Mouse (Mus musculus): ENCODE results near the gene Rtn4rl1. TPM values are rescaled to one million over a fixed set of nuclear protein-coding genes. Genes with fewer than 3 reads are reported as not detected.

Gene Rtn4rl1
- total RNA-seq, 2 experiments from 2014 or later: 0.15 to 0.37 TPM

GRCm38 (mm10) chr11:75210093-75210492, 16.5 kb downstream of the Rtn4rl1 start:
- no peak for ATAC-seq (replicated peaks; ENCODE audit: poor library complexity, severe bottlenecking)

DNA sequence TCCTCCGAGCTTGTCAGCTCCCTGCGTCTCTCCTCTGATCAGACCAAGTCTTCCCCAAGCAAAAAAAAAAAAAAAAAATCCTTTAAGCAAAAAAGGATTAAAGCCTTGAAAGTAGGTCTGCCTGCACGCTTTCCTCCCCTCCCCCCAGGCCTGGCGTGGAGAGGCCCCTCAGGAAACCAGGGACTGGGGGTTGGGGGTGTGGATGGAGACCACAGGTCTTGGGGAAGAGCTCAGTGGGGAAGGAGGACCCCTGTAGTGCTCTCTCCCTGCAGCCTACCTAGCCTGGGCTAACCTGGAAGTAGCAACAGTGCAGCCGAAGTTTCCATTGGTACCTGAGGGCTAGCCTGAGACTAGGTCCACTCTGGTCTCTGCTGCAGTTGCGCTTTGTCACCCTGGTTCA, 17.2 kb downstream of the Rtn4rl1 start:
- ATAC-seq (replicated peaks; ENCODE audit: poor library complexity, severe bottlenecking): no peak

GRCm38 (mm10) chr11:75212031-75212667, 18.6 kb downstream of the Rtn4rl1 start:
- no peak for ATAC-seq (replicated peaks; ENCODE audit: poor library complexity, severe bottlenecking)

DNA sequence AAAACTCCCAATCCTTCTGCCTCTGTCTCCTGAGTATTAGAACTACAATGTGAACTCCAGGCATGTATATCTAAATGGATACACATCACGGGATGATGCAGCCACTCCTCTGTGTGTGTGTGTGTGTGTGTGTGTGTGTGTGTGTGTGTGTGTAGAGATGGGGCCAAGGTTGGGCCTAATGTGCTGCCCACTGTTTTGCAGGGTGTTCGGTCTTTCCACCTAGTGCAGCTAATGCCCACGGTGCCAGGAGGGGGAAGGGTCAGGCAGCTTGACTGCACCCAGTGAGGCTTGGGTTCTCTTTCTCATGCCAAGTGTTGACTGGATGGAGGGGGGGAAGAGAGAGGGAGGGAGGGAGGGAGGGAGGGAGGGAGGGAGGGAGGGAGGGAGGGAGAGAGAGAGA, 19.3 kb downstream of the Rtn4rl1 start:
- ATAC-seq (replicated peaks; ENCODE audit: poor library complexity, severe bottlenecking): no peak

- no peak for ATAC-seq (replicated peaks; ENCODE audit: poor library complexity, severe bottlenecking)
Measured at GRCm38 (mm10) chr11:75213372-75214080, 19.9 kb downstream of the Rtn4rl1 start.

- no peak for ATAC-seq (replicated peaks; ENCODE audit: poor library complexity, severe bottlenecking)
Measured at GRCm38 (mm10) chr11:75214081-75214950, 20.7 kb downstream of the Rtn4rl1 start.

GRCm38 (mm10) chr11:75220115-75220514, 26.5 kb downstream of the Rtn4rl1 start:
- no peak for ATAC-seq (replicated peaks; ENCODE audit: poor library complexity, severe bottlenecking)

GRCm38 (mm10) chr11:75220517-75221145, 27.0 kb downstream of the Rtn4rl1 start:
- ATAC-seq (replicated peaks; ENCODE audit: poor library complexity, severe bottlenecking): no peak

DNA sequence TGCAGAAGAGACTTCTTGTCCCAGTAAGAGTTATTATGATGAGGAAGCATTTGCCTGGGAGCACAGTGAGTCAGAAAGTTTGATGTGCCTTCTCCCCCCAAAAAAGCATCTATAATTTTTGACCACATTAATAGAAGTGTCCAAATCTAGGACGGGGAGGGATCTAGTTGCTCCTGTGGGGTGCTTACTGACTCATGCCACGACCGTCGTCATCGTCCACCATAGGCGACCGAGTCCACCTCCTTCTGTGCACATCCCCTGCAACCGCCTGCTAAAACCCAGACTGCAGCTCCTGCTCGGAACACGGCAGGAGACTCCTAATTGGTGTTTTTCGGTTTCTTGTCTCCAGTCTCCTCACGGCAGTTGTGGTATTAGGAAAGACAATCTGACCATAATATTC, 30.5 kb downstream of the Rtn4rl1 start:
- ATAC-seq (replicated peaks; ENCODE audit: poor library complexity, severe bottlenecking): no peak

DNA sequence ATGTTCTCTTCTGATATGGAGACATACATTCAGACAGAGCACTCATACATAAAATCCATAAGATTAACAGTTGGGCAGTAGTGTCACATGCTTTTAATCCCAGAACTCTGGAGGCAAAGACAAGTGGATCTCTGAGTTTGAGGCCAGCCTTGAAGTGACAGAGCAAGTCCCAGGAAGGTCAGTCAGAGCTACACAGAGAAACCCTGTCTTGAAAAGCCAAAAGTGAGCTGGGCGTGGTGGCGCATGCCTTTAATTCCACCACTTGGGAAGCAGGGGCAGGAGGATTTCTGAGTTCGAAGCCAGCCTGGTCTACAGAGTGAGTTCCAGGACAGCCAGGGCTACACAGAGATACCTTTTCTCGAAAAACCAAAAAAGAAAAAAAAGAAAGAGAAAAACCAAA, 31.3 kb downstream of the Rtn4rl1 start:
- no peak for ATAC-seq (replicated peaks; ENCODE audit: poor library complexity, severe bottlenecking)

GRCm38 (mm10) chr11:75227632-75228031, 34.0 kb downstream of the Rtn4rl1 start:
- ATAC-seq (replicated peaks; ENCODE audit: poor library complexity, severe bottlenecking): peak; percentile 52; the same call in 1 of the 2 replicates

- ATAC-seq (replicated peaks; ENCODE audit: poor library complexity, severe bottlenecking): no peak
Measured at GRCm38 (mm10) chr11:75229289-75229688, 35.7 kb downstream of the Rtn4rl1 start.

DNA sequence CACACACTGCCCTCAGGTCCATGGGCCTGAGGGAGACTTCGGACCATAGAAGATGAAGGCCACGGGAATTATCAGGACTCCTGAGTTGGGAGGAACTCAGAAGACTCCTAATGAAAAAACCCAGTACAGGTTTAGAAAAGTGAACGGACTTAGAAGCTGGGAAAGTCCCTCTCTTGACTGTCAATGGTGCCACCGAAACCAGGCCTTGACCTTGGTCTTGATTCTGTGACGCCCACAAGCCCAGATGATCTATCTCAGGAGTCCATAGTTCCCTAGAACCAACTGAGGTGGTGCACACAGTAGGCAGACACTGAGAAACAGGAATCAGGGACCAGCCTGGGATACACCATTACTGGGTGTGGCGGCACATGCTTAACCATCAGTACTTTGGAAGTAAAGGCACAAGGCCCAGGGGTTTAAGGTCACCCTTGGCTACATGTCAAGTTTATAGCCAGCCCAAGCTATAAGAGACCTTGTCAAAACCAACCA, 36.7 kb downstream of the Rtn4rl1 start:
- ATAC-seq (replicated peaks; ENCODE audit: poor library complexity, severe bottlenecking): no peak

DNA sequence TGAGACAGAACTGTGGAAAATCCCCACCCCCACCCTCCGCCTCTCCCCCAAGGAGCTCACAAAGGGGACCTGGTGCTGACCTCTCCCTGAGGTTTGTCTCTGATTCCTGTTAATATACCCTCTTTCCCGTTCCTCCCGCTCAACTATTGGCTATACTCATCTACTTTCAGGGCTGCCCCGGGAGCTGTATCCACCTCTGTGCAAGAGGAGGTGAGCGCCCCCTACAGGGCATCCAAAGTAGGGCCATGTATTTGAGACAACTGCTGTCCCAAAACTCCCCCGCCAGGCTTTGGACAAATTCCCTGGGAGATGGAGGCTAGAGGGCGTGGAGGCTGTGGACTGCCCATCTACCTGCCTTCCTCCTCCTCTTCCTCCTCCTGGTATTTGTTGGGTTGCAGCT, 38.2 kb downstream of the Rtn4rl1 start:
- ATAC-seq (replicated peaks; ENCODE audit: poor library complexity, severe bottlenecking): peak; percentile 82

GRCm38 (mm10) chr11:75232434-75232833, 38.9 kb downstream of the Rtn4rl1 start:
- ATAC-seq (replicated peaks; ENCODE audit: poor library complexity, severe bottlenecking): no peak

DNA sequence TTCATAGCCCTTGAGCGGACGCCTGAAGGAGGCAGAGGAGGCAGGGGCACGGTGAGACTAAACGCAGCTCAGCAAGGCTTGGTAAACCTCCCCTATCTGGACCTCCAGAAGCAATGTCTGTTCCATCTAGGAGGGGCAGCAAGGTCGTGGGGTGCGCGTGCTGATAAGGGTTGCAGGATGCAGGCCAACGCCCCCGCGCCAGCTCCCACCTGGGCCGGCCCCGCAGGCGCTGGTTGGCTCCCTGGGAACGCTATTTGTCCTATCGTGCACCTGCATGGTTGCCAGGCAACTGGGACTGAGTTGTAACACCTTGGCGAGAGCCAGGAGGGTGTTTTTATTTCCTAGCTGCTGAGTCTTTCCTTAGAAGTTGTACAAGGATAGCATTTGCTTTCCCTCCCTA, 41.2 kb downstream of the Rtn4rl1 start:
- no peak for ATAC-seq (replicated peaks; ENCODE audit: poor library complexity, severe bottlenecking)

DNA sequence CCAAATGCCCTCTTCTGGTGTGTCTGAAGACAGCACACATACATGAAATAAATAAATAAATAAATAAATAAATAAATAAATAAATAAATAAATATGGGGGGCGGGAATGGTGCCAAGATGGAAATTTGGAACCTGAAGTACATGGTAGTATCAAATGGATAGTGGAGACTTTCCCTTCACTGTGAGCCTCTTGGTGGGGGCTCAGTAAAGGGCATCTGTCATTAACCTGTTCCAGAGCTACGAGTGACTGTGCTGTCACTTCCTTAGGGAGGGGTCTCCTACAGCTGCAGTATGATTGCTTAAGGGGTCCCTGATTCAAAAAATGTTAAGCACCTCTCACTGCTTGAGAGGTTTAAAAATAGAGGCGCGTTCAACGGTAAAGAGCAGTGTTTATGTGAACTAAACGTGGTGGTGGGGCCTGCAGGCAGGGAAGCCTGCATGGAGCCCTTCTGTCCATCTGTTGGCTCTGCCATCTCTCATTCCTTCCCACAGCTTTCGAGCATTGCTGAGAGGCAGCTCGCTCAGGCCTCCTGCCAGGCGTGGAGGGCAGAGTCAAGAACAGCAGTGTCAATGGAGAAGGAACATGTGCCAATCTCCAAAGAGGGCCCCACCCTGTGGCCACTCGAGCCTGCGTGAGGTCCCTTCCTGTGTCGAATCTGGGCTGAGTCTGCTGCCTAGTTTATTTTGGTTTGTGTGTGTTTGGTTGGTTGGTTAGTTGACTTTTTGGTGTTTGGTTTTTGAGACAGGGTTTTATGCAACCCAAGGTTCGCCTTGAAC, 46.8 kb downstream of the Rtn4rl1 start:
- no peak for ATAC-seq (replicated peaks; ENCODE audit: poor library complexity, severe bottlenecking)

GRCm38 (mm10) chr11:75242710-75243255, 49.2 kb downstream of the Rtn4rl1 start:
- ATAC-seq (replicated peaks; ENCODE audit: poor library complexity, severe bottlenecking): no peak
